Mouse (Mus musculus) midbrain, postnatal 0 days (tissue): ENCODE data around the gene Efcab6. TPM values are rescaled to one million over a fixed set of nuclear protein-coding genes. Genes with fewer than 3 reads are reported as not detected.
A peak's percentile ranks its signal among the peaks of the same experiment; 100 is the strongest.

Source experiments
- ATAC-seq: fragments of 200-750 bp; cut with Nextera tagmentation; 2 replicates; pipeline ENCODE4 v1.8.0; 2017; ENCODE audit warnings: moderate number of reproducible peaks, mild to moderate bottlenecking, moderate TSS enrichment, moderate library complexity; ENCODE audit not compliant: low FRiP score
- DNase-seq: peaks from one replicate; pipeline ENCODE4 v3.0.0-alpha.2; 2015; ENCODE audit warnings: low spot score
- H3K27ac ChIP-seq: fragments of 300-500 bp; sonication (generic); 2 replicates; pipeline ENCODE4 v1.5.1; 2014; ENCODE audit warnings: low read depth, mild to moderate bottlenecking, low read length, mixed read lengths
- H3K27me3 ChIP-seq: fragments of 300-500 bp; sonication (generic); 2 replicates; pipeline ENCODE4 v1.6.1; 2014; ENCODE audit warnings: low read length, control low read depth, mixed read lengths; ENCODE audit not compliant: insufficient read depth
- H3K36me3 ChIP-seq: fragments of 300-500 bp; sonication (generic); 2 replicates; pipeline ENCODE4 v1.6.1; 2014; ENCODE audit warnings: low read length, control low read depth, mixed read lengths; ENCODE audit not compliant: insufficient read depth
- H3K4me1 ChIP-seq: fragments of 300-500 bp; sonication (generic); 2 replicates; pipeline ENCODE4 v1.6.1; 2014; ENCODE audit warnings: mild to moderate bottlenecking, control low read depth, antibody characterized with exemption, low read length, mixed read lengths; ENCODE audit not compliant: insufficient read depth
- H3K4me2 ChIP-seq: fragments of 300-500 bp; sonication (generic); 2 replicates; pipeline ENCODE4 v1.6.1; 2014; ENCODE audit warnings: low read depth, mild to moderate bottlenecking, low read length, mixed read lengths; ENCODE audit not compliant: poor library complexity, severe bottlenecking
- H3K4me3 ChIP-seq: fragments of 300-500 bp; sonication (generic); 2 replicates; pipeline ENCODE4 v1.5.1; 2014; ENCODE audit warnings: low read depth, mild to moderate bottlenecking, low read length, moderate library complexity
- H3K9ac ChIP-seq: fragments of 300-500 bp; sonication (generic); replicated peaks from 2 replicates; pipeline ENCODE4 v1.6.1; 2014; ENCODE audit warnings: mild to moderate bottlenecking, low read length, moderate library complexity, mixed read lengths; ENCODE audit not compliant: poor library complexity, severe bottlenecking
- H3K9me3 ChIP-seq: fragments of 300-500 bp; sonication (generic); 2 replicates; pipeline ENCODE4 v1.6.1; 2016; ENCODE audit warnings: low read length, control low read depth
- CTCF ChIP-seq: IDR thresholded peaks from 2 replicates; pipeline ENCODE4 v1.5.1; 2016; ENCODE audit warnings: antibody characterized with exemption, mild to moderate bottlenecking
- WGBS: fragments of 180-500 bp; shearing (Covaris S2); extraction: QIAGEN DNeasy Blood & Tissue Kit; methylation state at CpG from one replicate; pipeline ENCODE4 v1.1.7; 2014; 5-methylcytosine and 5-hydroxymethylcytosine counted together
- polyA plus RNA-seq: library from polyadenylated mRNA; unstranded; fragments of >200 nt; fragmentation: Nextera tagmentation; extraction: Ambion mirVana; gene quantifications from 2 replicates; pipeline ENCODE4 v1.2.1, GENCODE M21; 2015
- total RNA-seq: library from RNA; depleted of rRNA; stranded (reverse); fragments of >200 nt; gene quantifications from 2 replicates; pipeline ENCODE4 v1.2.3, GENCODE M21; 2014

The Efcab6 gene
- total and polyA plus RNA-seq, 2 experiments from 2014 or later, result 1.5 to 3.9 TPM

DNA sequence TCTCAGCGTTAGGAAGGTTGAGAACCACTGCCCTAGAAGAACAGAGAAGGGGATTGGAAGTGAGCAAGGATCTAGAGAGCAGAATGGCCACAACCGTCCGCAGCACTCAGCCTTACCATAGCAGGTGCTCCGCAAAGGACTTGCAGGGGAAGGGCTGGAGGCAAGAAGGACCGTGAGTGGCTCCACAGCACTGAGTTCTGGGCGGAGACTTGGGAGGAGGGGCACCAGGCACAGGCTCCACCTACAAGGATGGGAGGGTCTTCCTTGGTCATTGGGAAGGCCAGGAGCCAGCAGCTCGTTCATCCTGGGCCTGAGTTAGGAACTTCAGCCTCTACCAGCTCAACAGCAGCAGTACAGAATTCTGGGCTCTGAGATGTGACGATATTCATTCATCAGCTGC, 7.9 kb upstream of the Efcab6 start:
- DNase-seq, result peak; percentile 35
- no peak for TF ChIP-seq CTCF
- 32% methylated on average over 8 of the region's 8 CpGs for WGBS

GRCm38 (mm10) chr15:84072226-84072625, 7.0 kb upstream of the Efcab6 start:
- Histone ChIP-seq H3K4me2 (no peak overlapping the region), H3K36me3 (peaks cover 6% of the 10 kb centered on the region), H3K27me3 (no peaks in the 10 kb centered on the region), H3K4me1 (no peaks in the 10 kb centered on the region; the same call in 1 of the 2 replicates), H3K27ac (no peak overlapping the region), H3K4me3 (no peak overlapping the region), H3K9ac (no peak overlapping the region), H3K9me3 (no peaks in the 10 kb centered on the region)
- 23% methylated on average over 7 of the region's 7 CpGs for WGBS
- DNase-seq, result peak; percentile 95
- peak; percentile 50; the same call in 1 of the 2 replicates for ATAC-seq
- peak; percentile 81 for TF ChIP-seq CTCF

More for the DNA sequence above, 7.9 kb upstream of the Efcab6 start:
- Histone ChIP-seq H3K4me1 (no peaks in the 10 kb centered on the region; the same call in 1 of the 2 replicates), H3K9me3 (no peaks in the 10 kb centered on the region), H3K4me2 (no peak overlapping the region), H3K27me3 (no peaks in the 10 kb centered on the region), H3K9ac (0 out of 2 replicates have a peak overlapping the region, but pooled peaks have one; percentile 19), H3K27ac (no peak overlapping the region), H3K36me3 (peaks cover 6% of the 10 kb centered on the region), H3K4me3 (no peak overlapping the region)
- ATAC-seq, result no peak

DNA sequence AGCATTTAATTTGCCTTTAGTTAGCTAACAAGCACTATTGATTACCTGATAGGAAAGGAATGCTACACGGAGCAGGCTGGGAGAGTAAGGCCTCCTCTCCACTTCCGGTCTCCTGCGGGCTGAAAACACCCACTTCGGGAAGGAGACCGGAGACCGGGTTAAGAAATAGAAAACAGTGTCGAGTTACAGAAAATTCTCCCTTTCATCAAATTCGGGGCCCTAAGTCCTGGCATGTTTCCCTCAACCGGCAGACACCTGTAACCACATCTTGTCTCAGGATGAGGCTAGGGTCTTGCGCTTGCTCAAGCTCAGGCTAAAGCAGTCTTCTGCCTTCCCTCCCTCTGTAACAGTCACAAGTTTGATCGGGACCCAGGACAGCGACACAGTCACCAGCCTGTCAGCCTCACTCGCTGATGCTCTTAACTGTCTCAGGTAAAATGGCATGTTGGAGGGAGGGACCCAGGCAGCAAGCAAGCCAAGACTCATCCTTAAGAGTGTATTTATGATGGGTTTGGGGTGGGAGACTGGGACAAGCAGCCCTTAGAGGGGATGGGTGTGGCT, 5.0 kb upstream of the Efcab6 start:
- 10% methylated on average over 13 of the region's 13 CpGs for WGBS
- no peak for TF ChIP-seq CTCF
- Histone ChIP-seq H3K4me2 (peak overlapping the region; percentile 29), H3K9me3 (peaks cover 4% of the 10 kb centered on the region; the same call in 1 of the 2 replicates), H3K4me1 (no peaks in the 10 kb centered on the region; the same call in 1 of the 2 replicates), H3K36me3 (no peaks in the 10 kb centered on the region), H3K4me3 (no peak overlapping the region), H3K9ac (no peak overlapping the region), H3K27ac (no peak overlapping the region), H3K27me3 (no peaks in the 10 kb centered on the region; the same call in 1 of the 2 replicates)
- DNase-seq (no peak), ATAC-seq (no peak)

- Histone ChIP-seq H3K9me3 (peaks cover 4% of the 10 kb centered on the region; the same call in 1 of the 2 replicates), H3K4me1 (no peaks in the 10 kb centered on the region; the same call in 1 of the 2 replicates), H3K27ac (no peak overlapping the region), H3K27me3 (no peaks in the 10 kb centered on the region; the same call in 1 of the 2 replicates), H3K4me2 (peak overlapping the region; percentile 29), H3K36me3 (no peaks in the 10 kb centered on the region), H3K9ac (no peak overlapping the region), H3K4me3 (no peak overlapping the region)
- TF ChIP-seq CTCF, result no peak
- DNase-seq (peak; percentile 37), ATAC-seq (no peak)
- WGBS, result 10% methylated on average over 16 of the region's 16 CpGs
Observed at GRCm38 (mm10) chr15:84069455-84070050, 4.4 kb upstream of the Efcab6 start.

DNA sequence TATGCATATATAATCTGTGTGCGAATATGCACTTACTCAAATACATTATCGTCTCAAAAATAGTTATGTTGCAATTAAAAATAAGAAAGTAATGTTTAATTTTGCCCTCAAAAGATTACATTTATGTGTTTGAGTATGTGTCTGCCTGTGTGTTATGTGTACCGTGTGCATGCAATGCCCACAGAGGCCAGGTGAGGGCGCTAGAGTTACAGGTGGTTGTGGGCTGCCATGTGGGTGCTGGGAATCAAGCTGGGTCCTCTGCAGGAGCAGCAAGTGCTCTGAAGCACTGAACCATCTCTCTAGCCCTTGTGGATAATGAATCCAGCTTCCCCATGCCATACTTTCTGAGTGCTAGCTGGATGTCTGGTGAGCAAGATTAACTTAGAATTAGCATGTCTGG, 522 bp upstream of the Efcab6 start:
- no peak overlapping the region for H3K9ac ChIP-seq
- peak overlapping the region; percentile 84; the same call in 1 of the 2 replicates for H3K4me2 ChIP-seq
- no peak overlapping the region for H3K4me3 ChIP-seq
- no peaks in the 10 kb centered on the region; the same call in 1 of the 2 replicates for H3K27me3 ChIP-seq
- DNase-seq (no peak), ATAC-seq (no peak)
- H3K4me1 ChIP-seq, result no peaks in the 10 kb centered on the region; the same call in 1 of the 2 replicates
- H3K27ac ChIP-seq, result no peak overlapping the region
- WGBS, result 69% methylated on average over 4 of the region's 4 CpGs
- peaks cover 4% of the 10 kb centered on the region; the same call in 1 of the 2 replicates for H3K9me3 ChIP-seq
- peak; percentile 61 for TF ChIP-seq CTCF
- H3K36me3 ChIP-seq, result no peaks in the 10 kb centered on the region

GRCm38 (mm10) chr15:84058841-84059240, 6.3 kb downstream of the Efcab6 start:
- no peak overlapping the region for H3K9ac ChIP-seq
- ATAC-seq (no peak), DNase-seq (no peak)
- H3K27ac ChIP-seq, result no peak overlapping the region
- H3K27me3 ChIP-seq, result peaks cover 8% of the 10 kb centered on the region
- no peak for TF ChIP-seq CTCF
- no peaks in the 10 kb centered on the region for H3K9me3 ChIP-seq
- no peaks in the 10 kb centered on the region for H3K36me3 ChIP-seq
- no peaks in the 10 kb centered on the region for H3K4me1 ChIP-seq
- no peak overlapping the region for H3K4me2 ChIP-seq
- WGBS, result 77% methylated on average over 6 of the region's 6 CpGs
- no peak overlapping the region for H3K4me3 ChIP-seq
